ENCODE assay signal across 8 mouse cellular contexts in the genomic region with DNA sequence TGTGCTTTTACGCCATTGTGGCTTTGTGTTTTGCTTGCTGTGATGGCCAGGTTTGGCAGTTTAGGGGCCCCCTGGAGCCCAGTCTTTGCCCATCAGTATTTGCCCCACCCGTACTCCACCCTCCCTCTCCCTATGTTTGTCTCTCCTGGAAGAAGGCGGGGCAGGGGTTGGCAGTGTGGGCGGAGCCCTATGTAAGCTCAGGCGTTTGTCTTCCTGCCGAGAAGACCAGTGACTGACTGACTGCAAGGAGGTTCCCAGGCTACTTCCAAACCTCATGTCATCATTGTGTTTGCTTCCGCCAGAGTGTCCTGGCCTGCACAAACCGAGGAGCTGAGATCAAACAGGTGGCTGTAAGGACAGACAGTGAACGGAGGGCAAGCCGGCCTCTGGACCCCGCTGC. TPM values are rescaled to one million over a fixed set of nuclear protein-coding genes. Genes with fewer than 3 reads are reported as not detected.
DNase-seq lines count a peak whose midpoint lies in the region; ATAC-seq and TF ChIP-seq lines count a peak whose summit lies in the region.

No protein-coding gene starts in this region.

- peak overlapping the region; percentile 56 for H3K9ac ChIP-seq in heart, embryonic 13.5 days
- peak overlapping the region; percentile 38; the same call in 1 of the 2 replicates for H3K9ac ChIP-seq in kidney, postnatal 0 days (ENCODE audit: low read depth, low read length)

- H3K4me2 ChIP-seq in heart, embryonic 13.5 days, result peak overlapping the region; percentile 46
- H3K4me2 ChIP-seq in kidney, postnatal 0 days (ENCODE audit: low read length), result peak overlapping the region; percentile 46

- TF ChIP-seq CTCF in kidney, postnatal 0 days (IDR thresholded peaks at IDR 0.05; ENCODE audit: low read depth), result no peak

- H3K36me3 ChIP-seq in heart, embryonic 13.5 days, result peaks cover 46% of the 10 kb centered on the region
- peaks cover 24% of the 10 kb centered on the region for H3K36me3 ChIP-seq in kidney, postnatal 0 days (ENCODE audit: insufficient read depth, low read length)
- peaks cover 53% of the 10 kb centered on the region for H3K36me3 ChIP-seq in megakaryocyte, embryonic 14.5 days (replicated peaks; ENCODE audit: low read length)

- no peaks in the 10 kb centered on the region for H3K9me3 ChIP-seq in heart, embryonic 13.5 days
- no peaks in the 10 kb centered on the region for H3K9me3 ChIP-seq in kidney, postnatal 0 days (replicated peaks; ENCODE audit: low read length)
- no peaks in the 10 kb centered on the region for H3K9me3 ChIP-seq in megakaryocyte, embryonic 14.5 days

- WGBS in heart, embryonic 13.5 days, result 33% methylated on average over 11 of the region's 11 CpGs
- WGBS in kidney, postnatal 0 days, result 22% methylated on average over 11 of the region's 11 CpGs

- H3K27me3 ChIP-seq in heart, embryonic 13.5 days (replicated peaks), result no peaks in the 10 kb centered on the region
- no peaks in the 10 kb centered on the region for H3K27me3 ChIP-seq in kidney, postnatal 0 days (ENCODE audit: insufficient read depth, low read length)
- H3K27me3 ChIP-seq in megakaryocyte, embryonic 14.5 days (replicated peaks), result no peaks in the 10 kb centered on the region

- DNase-seq in urinary bladder, postnatal 14 days (ENCODE audit: low spot score), result peak; percentile 74
- no peak for DNase-seq in urinary bladder, postnatal 10 days (ENCODE audit: low spot score)
- DNase-seq in c-Kit-positive CD71-positive TER-119-positive erythroid progenitor cells, embryonic 14.5 days (ENCODE audit: low spot score), result peak; percentile 83
- DNase-seq in kidney, postnatal 0 days (ENCODE audit: low spot score), result peak; percentile 55
- DNase-seq in yolk sac, embryonic 10.5 days (ENCODE audit: low spot score), result peak; percentile 76
- DNase-seq in layer of hippocampus, adult 9-11 months, result no peak

- ATAC-seq in heart, embryonic 13.5 days (ENCODE audit: extremely low read depth, insufficient number of reproducible peaks, low FRiP score, low TSS enrichment), result no peak
- ATAC-seq in kidney, postnatal 0 days (replicated peaks; ENCODE audit: low FRiP score, low read depth), result peak; percentile 63

- H3K27ac ChIP-seq in heart, embryonic 13.5 days (replicated peaks), result peak overlapping the region; percentile 76
- peak overlapping the region; percentile 47 for H3K27ac ChIP-seq in kidney, postnatal 0 days

- peaks cover 65% of the 10 kb centered on the region for H3K4me1 ChIP-seq in heart, embryonic 13.5 days
- peaks cover 9% of the 10 kb centered on the region for H3K4me1 ChIP-seq in kidney, postnatal 0 days (replicated peaks; ENCODE audit: insufficient read depth, low read length)
- H3K4me1 ChIP-seq in megakaryocyte, embryonic 14.5 days, result peaks cover 55% of the 10 kb centered on the region

- H3K4me3 ChIP-seq in heart, embryonic 13.5 days, result peak overlapping the region; percentile 15
- H3K4me3 ChIP-seq in kidney, postnatal 0 days (replicated peaks; ENCODE audit: low read depth, low read length), result no peak overlapping the region
- H3K4me3 ChIP-seq in megakaryocyte, embryonic 14.5 days (replicated peaks), result peak overlapping the region; percentile 4

RNA-seq across cellular contexts. Expression of gene Ip6k2, which starts 12.2 kb away (rescaled TPM):
- 39.8 and 42.9 TPM in 2 replicates for polyA plus RNA-seq in heart, embryonic 13.5 days (2015; fragmentation: Nextera tagmentation; extraction: Ambion mirVana)
- 74.6 and 79.5 TPM in 2 replicates for polyA plus RNA-seq in kidney, postnatal 0 days (2015; fragmentation: Nextera tagmentation; extraction: Ambion mirVana)
- 19.2 and 25.5 TPM in 2 replicates for polyA plus RNA-seq in megakaryocyte, embryonic 14.5 days (2012; ENCODE audit: insufficient read depth, low replicate concordance)

RNA-seq across cellular contexts. Expression of gene Nckipsd, which starts 12.4 kb away (rescaled TPM):
- 9.7 and 10.6 TPM in 2 replicates for polyA plus RNA-seq in heart, embryonic 13.5 days (2015; fragmentation: Nextera tagmentation; extraction: Ambion mirVana)
- polyA plus RNA-seq in kidney, postnatal 0 days (2015; fragmentation: Nextera tagmentation; extraction: Ambion mirVana), result 11.3 and 13.6 TPM in 2 replicates
- 1.4 TPM in 1 of 2 replicates, not detected in the other for polyA plus RNA-seq in megakaryocyte, embryonic 14.5 days (2012; ENCODE audit: insufficient read depth, low replicate concordance)

RNA-seq across cellular contexts. Expression of gene Celsr3, which starts 30.4 kb away (rescaled TPM):
- 0.09 and 0.10 TPM in 2 replicates for polyA plus RNA-seq in heart, embryonic 13.5 days (2015; fragmentation: Nextera tagmentation; extraction: Ambion mirVana)
- 0.06 and 0.11 TPM in 2 replicates for polyA plus RNA-seq in kidney, postnatal 0 days (2015; fragmentation: Nextera tagmentation; extraction: Ambion mirVana)
- 1.5 TPM in 1 of 2 replicates, not detected in the other for polyA plus RNA-seq in megakaryocyte, embryonic 14.5 days (2012; ENCODE audit: insufficient read depth, low replicate concordance)

RNA-seq across cellular contexts. Expression of gene Slc26a6, which starts 57.3 kb away (rescaled TPM):
- 5.1 and 5.7 TPM in 2 replicates for polyA plus RNA-seq in heart, embryonic 13.5 days (2015; fragmentation: Nextera tagmentation; extraction: Ambion mirVana)
- 10.7 and 12.8 TPM in 2 replicates for polyA plus RNA-seq in kidney, postnatal 0 days (2015; fragmentation: Nextera tagmentation; extraction: Ambion mirVana)
- 8.6 and 23.5 TPM in 2 replicates for polyA plus RNA-seq in megakaryocyte, embryonic 14.5 days (2012; ENCODE audit: insufficient read depth, low replicate concordance)

Comparison
In these comparisons a context has a peak if more than half of its experiments do, and no peak if none do; other contexts are left out.
1. DNase-seq: peak in urinary bladder, postnatal 14 days (single experiment), c-Kit-positive CD71-positive TER-119-positive erythroid progenitor cells, embryonic 14.5 days (single experiment), kidney, postnatal 0 days (single experiment) and yolk sac, embryonic 10.5 days (single experiment); none in urinary bladder, postnatal 10 days (single experiment) and layer of hippocampus, adult 9-11 months (single experiment).